Mouse (Mus musculus): ENCODE results near the gene Dchs1. TPM values are rescaled to one million over a fixed set of nuclear protein-coding genes. Genes with fewer than 3 reads are reported as not detected.

Gene Dchs1
- total and polyA plus RNA-seq, 3 experiments, result 0.08 to 0.11 TPM; not detected in 1

GRCm38 (mm10) chr7:105736911-105737521, 50.4 kb downstream of the Dchs1 start, which contains the start of gene Rrp8:
Gene Rrp8 (minus strand): TSS chr7:105737385.
- Histone ChIP-seq H3K79me2 (ENCODE audit: control insufficient read depth, insufficient read depth, low read length, poor library complexity) (peaks cover 37% of the 10 kb centered on the region), H3K27me3 (ENCODE audit: control insufficient read depth in 1 of 2, insufficient read depth in 2 of 2, low read length in 2 of 2) (no peaks in the 10 kb centered on the region), H3K27ac (ENCODE audit: control insufficient read depth, low read depth, low read length) (peak within 1 kb of the TSS; percentile 74), H3K36me3 (ENCODE audit: control insufficient read depth in 1 of 2, insufficient read depth in 2 of 2, low read length in 2 of 2) (peaks cover 12 to 23% of the 10 kb centered on the region in 2 experiments), H3K9ac (ENCODE audit: control insufficient read depth, low read depth, low read length, poor library complexity, severe bottlenecking) (peak within 1 kb of the TSS; percentile 96), H3K4me3 (ENCODE audit: control insufficient read depth in 1 of 2, insufficient read depth in 1 of 2, low read depth in 2 of 2, low read length in 2 of 2) (peak within 1 kb of the TSS; percentile 77 to 99), H3K9me3 (replicated peaks; ENCODE audit: insufficient read depth, low read length) (no peaks in the 10 kb centered on the region), H3K4me1 (ENCODE audit: control insufficient read depth in 1 of 2, insufficient read depth in 2 of 2, low read length in 2 of 2) (peaks cover 14 to 21% of the 10 kb centered on the region in 2 experiments)
- TF ChIP-seq SIN3A (IDR thresholded peaks at IDR 0.05; ENCODE audit: low read length), result peak; percentile 40
- no peak for TF ChIP-seq RCOR1 (IDR thresholded peaks at IDR 0.05; ENCODE audit: low read depth, low read length)
- TF ChIP-seq ZNF384 (IDR thresholded peaks at IDR 0.05; ENCODE audit: low read depth, low read length), result peak; percentile 83
- DNase-seq (ENCODE audit: low read depth, low spot score), result peak; percentile 71

GRCm38 (mm10) chr7:105736264-105736901, 51.1 kb downstream of the Dchs1 start, which contains the start of gene Ilk:
Gene Ilk (plus strand): TSS chr7:105736592.
- Histone ChIP-seq H3K27me3 (ENCODE audit: control insufficient read depth in 1 of 2, insufficient read depth in 2 of 2, low read length in 2 of 2) (no peaks in the 10 kb centered on the region), H3K79me2 (ENCODE audit: control insufficient read depth, insufficient read depth, low read length, poor library complexity) (peaks cover 37% of the 10 kb centered on the region), H3K4me3 (ENCODE audit: control insufficient read depth in 1 of 2, insufficient read depth in 1 of 2, low read depth in 2 of 2, low read length in 2 of 2) (peak within 1 kb of the TSS; percentile 77 to 99), H3K9ac (ENCODE audit: control insufficient read depth, low read depth, low read length, poor library complexity, severe bottlenecking) (peak within 1 kb of the TSS; percentile 96), H3K36me3 (ENCODE audit: control insufficient read depth in 1 of 2, insufficient read depth in 2 of 2, low read length in 2 of 2) (peaks cover 8 to 23% of the 10 kb centered on the region in 2 experiments), H3K4me1 (ENCODE audit: control insufficient read depth in 1 of 2, insufficient read depth in 2 of 2, low read length in 2 of 2) (peaks cover 14 to 21% of the 10 kb centered on the region in 2 experiments), H3K27ac (ENCODE audit: control insufficient read depth, low read depth, low read length) (peak within 1 kb of the TSS; percentile 74), H3K9me3 (replicated peaks; ENCODE audit: insufficient read depth, low read length) (no peaks in the 10 kb centered on the region)
- DNase-seq (ENCODE audit: low read depth, low spot score), result peak; percentile 93
- TF ChIP-seq POLR2A (IDR thresholded peaks at IDR 0.05; ENCODE audit: control insufficient read depth in 1 of 2, insufficient read depth in 1 of 2, low read depth in 1 of 2, low read length in 2 of 2, poor library complexity in 1 of 2), result peak; percentile 81 to 85
- peak; percentile 96 for TF ChIP-seq MXI1 (IDR thresholded peaks at IDR 0.05; ENCODE audit: low read depth, low read length)
- peak; percentile 19; the same call in 1 of the 2 replicates for TF ChIP-seq BHLHE40 (IDR thresholded peaks at IDR 0.05; ENCODE audit: borderline replicate concordance, low read depth, low read length)
- TF ChIP-seq ZNF384 (IDR thresholded peaks at IDR 0.05; ENCODE audit: low read depth, low read length), result no peak
- TF ChIP-seq KAT2A (conservative IDR thresholded peaks at IDR 0.05; ENCODE audit: low read depth, low read length), result peak; percentile 60; the same call in 1 of the 2 replicates
- TF ChIP-seq TCF12 (IDR thresholded peaks at IDR 0.05; ENCODE audit: low read depth, low read length), result peak; percentile 76
- TF ChIP-seq E2F4 (IDR thresholded peaks at IDR 0.05; ENCODE audit: borderline replicate concordance, low read depth, low read length), result no peak
- peak; percentile 86 for TF ChIP-seq ELF1 (IDR thresholded peaks at IDR 0.05; ENCODE audit: low read depth, low read length)
- TF ChIP-seq RAD21 (IDR thresholded peaks at IDR 0.05; ENCODE audit: low read depth, low read length), result no peak
- TF ChIP-seq USF1 (IDR thresholded peaks at IDR 0.05; ENCODE audit: low read depth, low read length), result peak; percentile 73
- no peak for TF ChIP-seq USF2 (IDR thresholded peaks at IDR 0.05; ENCODE audit: borderline replicate concordance in 1 of 2, insufficient read depth in 1 of 2, low read depth in 1 of 2, low read length in 2 of 2)
- peak; percentile 92 for TF ChIP-seq MAX (IDR thresholded peaks at IDR 0.05; ENCODE audit: low read length)
- TF ChIP-seq NELFE (IDR thresholded peaks at IDR 0.05; ENCODE audit: low read depth, low read length), result peak; percentile 75
- TF ChIP-seq TBP (IDR thresholded peaks at IDR 0.05; ENCODE audit: low read depth, low read length), result peak; percentile 64
- peak; percentile 88 for TF ChIP-seq SIN3A (IDR thresholded peaks at IDR 0.05; ENCODE audit: low read length)
- no peak for TF ChIP-seq MEF2A (IDR thresholded peaks at IDR 0.05; ENCODE audit: extremely low read depth, insufficient replicate concordance, low read depth, low read length, poor library complexity, severe bottlenecking)
- peak; percentile 87 for TF ChIP-seq MYC (IDR thresholded peaks at IDR 0.05; ENCODE audit: low read depth, low read length)
- peak; percentile 76; the same call in 1 of the 2 replicates for TF ChIP-seq GABPA (IDR thresholded peaks at IDR 0.05; ENCODE audit: low read depth, low read length)
- TF ChIP-seq ZMIZ1 (IDR thresholded peaks at IDR 0.05; ENCODE audit: low read depth, low read length), result peak; percentile 79
- TF ChIP-seq ETS1 (IDR thresholded peaks at IDR 0.05; ENCODE audit: low read depth, low read length), result peak; percentile 62
- TF ChIP-seq HCFC1 (IDR thresholded peaks at IDR 0.05; ENCODE audit: low read depth, low read length), result peak; percentile 89
- no peak for TF ChIP-seq UBTF (IDR thresholded peaks at IDR 0.05; ENCODE audit: borderline replicate concordance, insufficient read depth, low read depth, low read length)
- TF ChIP-seq MAZ (IDR thresholded peaks at IDR 0.05; ENCODE audit: low read depth, low read length), result peak; percentile 35; the same call in 1 of the 2 replicates
